Mouse (Mus musculus) bone marrow, adult 2 months (tissue): ENCODE measurements around the gene Tns4. TPM values are rescaled to one million over a fixed set of nuclear protein-coding genes. Genes with fewer than 3 reads are reported as not detected.

ENCODE experiments used
- H3K27ac ChIP-seq: fragments of 200-500 bp; 2 replicates; pipeline ENCODE4 v1.5.1; 2012; ENCODE audit warnings: low read depth, mild to moderate bottlenecking, control low read depth, inconsistent platforms, low read length; ENCODE audit not compliant: control insufficient read depth, poor library complexity, insufficient read depth
- H3K4me1 ChIP-seq: fragments of 200-500 bp; 2 replicates; pipeline ENCODE4 v1.6.1; 2011; ENCODE audit warnings: low read length; ENCODE audit not compliant: control insufficient read depth, insufficient read depth
- H3K4me3 ChIP-seq: fragments of 200-500 bp; replicated peaks from 2 replicates; pipeline ENCODE3; 2011; ENCODE audit warnings: mild to moderate bottlenecking, low read depth, low read length, control low read depth; ENCODE audit not compliant: control insufficient read depth
- CTCF ChIP-seq: fragments of 200-500 bp; IDR thresholded peaks from 2 replicates; pipeline ENCODE4 v1.5.1; 2011; ENCODE audit warnings: low read length, control low read depth; ENCODE audit not compliant: control insufficient read depth, insufficient read depth
- POLR2A ChIP-seq: fragments of 200-500 bp; IDR thresholded peaks from 2 replicates; pipeline ENCODE4 v1.6.1; 2011; ENCODE audit warnings: low read depth, mild to moderate bottlenecking, control low read depth, low read length, borderline replicate concordance; ENCODE audit not compliant: control insufficient read depth
- WGBS: fragments of 180-500 bp; shearing (Covaris S2); methylation state at CpG from one replicate; pipeline ENCODE4 v1.1.7; 2018; 5-methylcytosine and 5-hydroxymethylcytosine counted together
- polyA plus RNA-seq: library from polyadenylated mRNA; stranded (reverse); fragments of >200 nt; gene quantifications from 2 replicates; pipeline ENCODE4 v1.2.4, GENCODE M21; 2011; ENCODE audit warnings: low replicate concordance; ENCODE audit not compliant: missing spikeins, insufficient read depth, insufficient read length

Gene Tns4
- polyA plus RNA-seq, 1 experiment, result not detected

DNA sequence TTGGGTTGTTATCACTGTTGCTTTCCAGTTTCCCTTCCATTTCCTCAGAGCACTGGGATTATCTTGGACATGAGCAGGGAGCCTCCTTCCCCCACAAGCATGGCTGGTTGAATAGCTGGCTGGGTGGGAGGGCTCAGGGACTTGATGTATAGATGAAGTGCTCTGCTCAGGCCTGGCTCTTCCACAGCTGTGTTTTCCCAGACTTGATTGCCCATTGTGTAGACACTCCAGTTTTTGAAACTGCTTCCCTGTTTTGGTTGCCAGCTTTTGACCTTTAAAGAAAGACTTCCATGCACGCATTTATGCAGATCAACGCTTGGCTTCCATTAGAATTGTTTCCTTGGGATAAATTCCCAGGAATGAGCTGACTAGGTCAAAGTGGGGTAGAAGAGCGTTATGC lies 33.6 kb upstream of the Tns4 start:
- no peak overlapping the region for H3K27ac ChIP-seq
- WGBS, result 84% methylated on average over 3 of the region's 3 CpGs
- no peak for TF ChIP-seq POLR2A
- no peak for TF ChIP-seq CTCF
- H3K4me3 ChIP-seq, result no peak overlapping the region
- H3K4me1 ChIP-seq, result no peaks in the 10 kb centered on the region

DNA sequence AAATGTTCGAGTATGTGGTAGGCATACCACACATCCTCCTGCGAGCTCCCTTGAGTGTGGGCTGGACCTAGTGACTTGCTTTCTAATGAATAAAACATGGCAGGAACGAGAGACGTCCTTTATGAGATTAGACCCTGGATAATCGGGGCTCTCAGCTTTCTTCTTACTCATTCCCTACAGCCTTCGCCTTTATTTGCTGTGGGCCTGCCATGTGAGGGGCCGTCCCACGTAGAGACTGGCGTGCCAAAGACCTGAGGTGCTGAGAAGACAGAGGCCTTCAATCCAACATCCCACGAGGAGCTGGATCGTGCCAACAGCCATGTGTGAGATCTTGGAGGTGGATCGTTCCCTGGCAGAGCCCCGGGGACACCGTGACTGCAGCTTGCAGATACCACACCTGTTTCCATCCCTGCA lies 32.1 kb upstream of the Tns4 start:
- no peaks in the 10 kb centered on the region for H3K4me1 ChIP-seq
- no peak overlapping the region for H3K4me3 ChIP-seq
- WGBS, result 86% methylated on average over 14 of the region's 14 CpGs
- TF ChIP-seq CTCF (no peak), POLR2A (no peak)
- no peak overlapping the region for H3K27ac ChIP-seq

DNA sequence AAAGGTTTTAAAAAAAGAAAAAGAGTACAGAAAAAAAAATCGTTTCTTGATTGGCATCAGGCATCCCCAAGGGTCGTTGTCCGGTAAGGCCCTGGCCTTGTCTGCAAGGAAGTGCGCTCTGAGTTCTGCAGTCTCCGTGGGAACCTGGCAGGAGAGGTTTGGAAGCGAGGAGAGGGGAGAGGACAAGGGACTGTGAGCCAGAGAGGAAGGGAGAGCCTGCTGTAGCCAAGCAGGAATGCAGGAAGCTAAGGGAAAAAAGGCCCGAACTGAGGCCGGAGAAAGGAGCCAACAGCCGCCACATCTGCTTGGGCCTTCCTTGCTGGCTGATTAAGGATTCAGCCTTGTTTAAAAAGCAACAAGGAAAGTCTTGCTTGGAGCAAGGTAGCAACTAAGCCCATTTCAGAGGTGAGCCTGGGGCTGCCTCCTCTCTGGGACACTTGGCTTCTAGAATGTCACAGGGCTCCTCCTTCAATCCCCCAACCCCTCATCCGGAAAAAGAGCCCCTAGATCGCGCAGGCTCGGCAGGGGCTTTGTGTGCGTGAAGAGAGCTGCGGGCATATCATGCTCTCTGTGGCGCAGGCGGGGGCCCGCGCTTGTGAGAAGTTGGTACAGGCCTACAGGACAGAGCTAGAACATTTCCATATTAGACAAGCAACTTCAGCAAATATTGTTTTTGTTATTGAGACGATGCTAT lies 31.6 kb upstream of the Tns4 start:
- TF ChIP-seq CTCF (no peak), POLR2A (no peak)
- H3K4me1 ChIP-seq, result no peaks in the 10 kb centered on the region
- 85% methylated on average over 20 of the region's 20 CpGs for WGBS
- no peak overlapping the region for H3K4me3 ChIP-seq
- H3K27ac ChIP-seq, result no peak overlapping the region

- H3K4me3 ChIP-seq, result no peak overlapping the region
- no peak overlapping the region for H3K27ac ChIP-seq
- no peaks in the 10 kb centered on the region for H3K4me1 ChIP-seq
- WGBS, result 79% methylated on average over 7 of the region's 7 CpGs
- no peak for TF ChIP-seq CTCF
- TF ChIP-seq POLR2A, result no peak
Observed at GRCm38 (mm10) chr11:99118963-99119362, 29.9 kb upstream of the Tns4 start.

DNA sequence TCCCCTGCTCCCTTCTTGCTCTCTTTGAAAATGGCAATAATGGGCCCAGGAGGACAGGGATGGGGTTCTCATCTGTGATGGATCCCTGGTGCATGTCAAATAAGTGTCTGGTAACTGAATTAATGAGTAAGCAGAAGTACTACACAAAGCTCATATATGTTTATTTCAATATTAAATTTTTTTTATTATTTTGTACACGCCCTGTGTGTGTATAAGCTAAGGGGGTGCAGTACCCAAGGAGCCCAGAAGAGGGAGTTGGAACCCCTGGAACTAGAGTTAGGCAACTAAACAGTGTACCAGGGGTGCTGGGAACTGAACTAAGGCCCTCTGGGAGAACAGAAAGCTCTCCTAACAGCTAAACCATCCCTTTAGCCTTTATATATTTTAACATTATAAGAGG lies 29.3 kb upstream of the Tns4 start:
- H3K4me3 ChIP-seq, result no peak overlapping the region
- H3K27ac ChIP-seq, result no peak overlapping the region
- WGBS, result 85% methylated on average over 1 of the region's 1 CpGs
- TF ChIP-seq POLR2A (no peak), CTCF (no peak)
- no peaks in the 10 kb centered on the region for H3K4me1 ChIP-seq

GRCm38 (mm10) chr11:99117907-99118306 lies 28.8 kb upstream of the Tns4 start:
- H3K4me1 ChIP-seq, result no peaks in the 10 kb centered on the region
- no peak overlapping the region for H3K27ac ChIP-seq
- TF ChIP-seq CTCF (no peak), POLR2A (no peak)
- H3K4me3 ChIP-seq, result no peak overlapping the region
- 83% methylated on average over 7 of the region's 7 CpGs for WGBS

- WGBS, result 26% methylated on average over 6 of the region's 6 CpGs
- H3K27ac ChIP-seq, result no peak overlapping the region
- TF ChIP-seq CTCF (no peak), POLR2A (no peak)
- H3K4me1 ChIP-seq, result no peaks in the 10 kb centered on the region
- H3K4me3 ChIP-seq, result no peak overlapping the region
Observed at GRCm38 (mm10) chr11:99115940-99116339, 26.8 kb upstream of the Tns4 start.

- 79% methylated on average over 3 of the region's 3 CpGs for WGBS
- Histone ChIP-seq H3K4me3 (no peak overlapping the region), H3K4me1 (no peaks in the 10 kb centered on the region), H3K27ac (no peak overlapping the region)
- no peak for TF ChIP-seq POLR2A
- TF ChIP-seq CTCF, result no peak
Observed at GRCm38 (mm10) chr11:99113111-99113510, 24.0 kb upstream of the Tns4 start.

GRCm38 (mm10) chr11:99112700-99113099 lies 23.6 kb upstream of the Tns4 start:
- no peak for TF ChIP-seq POLR2A
- no peak for TF ChIP-seq CTCF
- Histone ChIP-seq H3K4me3 (no peak overlapping the region), H3K27ac (no peak overlapping the region), H3K4me1 (no peaks in the 10 kb centered on the region)
- WGBS, result 58% methylated on average over 5 of the region's 5 CpGs
